Mouse (Mus musculus): ENCODE data around the gene Amz1.

Gene Amz1

DNA sequence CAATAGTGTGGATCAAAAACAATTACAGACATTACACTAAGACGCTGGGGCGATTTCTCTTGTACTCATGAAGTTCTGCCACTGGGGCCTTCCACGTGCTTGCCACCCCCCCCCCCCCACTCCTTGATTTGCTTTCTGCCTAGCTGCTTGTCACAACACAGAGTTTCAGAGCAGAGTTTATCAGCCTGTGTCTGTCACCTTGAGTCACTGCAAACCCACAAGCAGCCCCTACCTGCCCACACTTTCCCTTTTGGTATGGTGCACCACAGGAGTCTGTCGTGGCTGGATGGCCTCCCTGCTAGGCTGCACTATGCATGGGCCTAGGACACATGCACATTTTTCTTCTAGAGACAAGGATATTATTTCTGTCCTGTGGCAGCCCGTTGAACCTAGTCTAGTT, 74.8 kb downstream of the Amz1 start:
- no peak for DNase-seq (ENCODE audit: inconsistent age in 2 of 2, low spot score in 1 of 2)

DNA sequence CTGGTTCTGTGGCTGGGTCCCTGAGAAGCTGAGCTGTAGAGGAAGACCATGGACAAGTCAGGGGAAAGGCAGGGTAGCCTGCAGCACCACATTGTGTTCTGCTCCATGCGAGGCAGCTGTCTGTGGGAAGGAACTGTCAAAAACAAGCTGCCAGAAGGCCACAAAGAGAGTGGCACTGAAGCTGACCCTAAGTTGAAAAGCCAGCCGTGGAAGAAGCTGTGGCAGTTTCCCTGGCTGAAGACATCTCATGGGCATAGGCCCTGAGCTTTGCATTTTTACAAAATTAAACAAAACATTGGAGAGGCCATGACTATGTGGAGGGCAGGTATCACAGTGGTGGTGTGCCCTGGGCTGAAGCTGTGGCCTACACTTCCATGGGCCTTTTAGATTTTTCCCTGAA, 75.3 kb downstream of the Amz1 start:
- peak; percentile 44 to 84 for DNase-seq (ENCODE audit: inconsistent age in 2 of 2, low spot score in 1 of 2)

DNA sequence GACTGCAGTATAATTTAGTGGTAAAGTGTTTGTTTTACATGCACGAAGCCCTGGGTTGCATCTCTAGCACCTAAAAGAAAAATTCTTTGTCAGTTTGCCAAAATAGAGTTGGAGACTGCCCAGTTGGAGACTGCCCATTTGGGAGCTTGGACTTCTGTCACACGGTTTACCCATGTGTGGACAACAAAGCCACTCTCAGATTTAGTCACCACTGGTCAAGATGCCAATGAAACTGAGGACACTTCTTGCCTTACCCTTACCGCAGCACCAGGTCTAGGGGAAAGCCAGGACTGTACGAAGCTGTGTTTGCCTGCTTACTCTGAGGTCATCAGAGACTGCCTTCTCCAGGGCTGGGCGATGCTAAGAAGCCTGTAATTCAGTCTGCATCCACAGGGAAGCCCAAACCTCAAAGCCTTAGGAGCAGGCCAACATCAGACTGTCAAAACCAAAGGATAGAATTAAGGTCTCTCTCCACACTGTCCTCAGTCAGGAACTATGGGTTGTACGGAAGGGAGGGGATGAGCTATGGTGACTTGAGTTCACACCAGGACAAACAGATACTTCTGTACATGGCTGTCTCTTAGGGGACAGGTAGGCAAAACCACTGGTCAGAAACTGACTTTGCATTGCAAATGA, 76.5 kb downstream of the Amz1 start:
- DNase-seq (ENCODE audit: inconsistent age in 2 of 2, low spot score in 1 of 2), result peak; percentile 57 to 84

DNA sequence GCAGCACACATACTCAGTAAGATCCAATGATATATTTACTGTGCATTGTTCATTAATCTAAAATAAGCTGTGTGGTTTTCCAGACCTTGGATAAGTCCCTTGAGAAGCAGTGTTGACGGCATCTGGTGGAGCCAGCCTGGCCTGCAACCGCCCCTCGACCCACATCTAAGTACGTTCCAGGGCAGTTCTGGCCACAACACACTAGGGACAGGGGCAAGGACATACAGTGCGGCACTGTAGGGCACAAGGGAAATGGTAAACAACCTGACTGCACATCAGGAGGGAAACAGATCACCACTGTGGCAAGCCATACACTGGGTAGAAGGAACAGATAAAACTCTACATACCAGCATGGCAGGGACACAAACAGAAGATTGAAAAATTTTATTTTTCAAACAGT, 77.9 kb downstream of the Amz1 start:
- peak in 1 of 2 experiments; percentile 68 for DNase-seq (ENCODE audit: inconsistent age in 2 of 2, low spot score in 1 of 2)

DNA sequence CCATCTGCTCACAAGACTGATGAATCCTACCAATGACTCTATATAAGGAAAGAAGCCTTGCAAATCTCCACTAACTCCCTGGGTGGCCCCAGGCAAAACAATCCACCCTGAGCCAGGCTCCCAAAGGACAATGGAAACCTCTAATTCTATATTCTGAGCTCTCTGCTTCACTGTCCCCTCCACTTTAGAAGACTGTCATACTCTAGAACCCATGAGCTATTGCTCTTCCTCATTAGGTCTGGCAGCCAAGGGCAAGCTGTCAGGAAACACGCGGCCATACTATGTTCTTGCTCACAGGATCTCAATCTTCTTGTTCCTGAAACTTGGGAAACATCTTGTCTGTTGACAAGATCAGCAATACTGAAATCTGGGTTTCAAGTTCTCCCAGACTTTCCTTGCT, 82.3 kb downstream of the Amz1 start:
- no peak for DNase-seq (ENCODE audit: inconsistent age in 2 of 2, low spot score in 1 of 2)

DNA sequence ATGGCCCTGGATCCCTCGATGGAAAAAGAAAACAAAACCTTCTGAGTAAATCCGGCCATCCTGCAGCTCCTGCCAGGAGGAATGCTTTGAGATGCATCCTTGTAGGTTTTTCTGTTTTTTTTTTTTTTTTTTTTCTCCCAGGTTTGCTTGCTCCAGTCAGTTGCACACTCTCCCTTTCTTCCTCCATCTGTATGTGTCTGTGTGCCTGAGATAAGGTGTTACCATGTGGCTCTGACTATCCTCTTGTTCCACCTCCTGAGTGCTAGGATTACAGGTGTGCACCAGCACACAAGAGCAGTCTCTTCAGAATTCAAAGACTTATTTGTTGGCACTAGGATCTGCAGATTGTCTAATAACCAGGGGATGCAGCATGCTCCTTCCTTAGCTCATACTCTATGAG, 83.0 kb downstream of the Amz1 start:
- DNase-seq (ENCODE audit: inconsistent age in 2 of 2, low spot score in 1 of 2), result no peak
